Mouse (Mus musculus) midbrain, embryonic 13.5 days (tissue): ENCODE results near the gene Nkpd1. TPM values are rescaled to one million over a fixed set of nuclear protein-coding genes. Genes with fewer than 3 reads are reported as not detected.

Experiments used
- ATAC-seq: fragments of 200-750 bp; cut with Nextera tagmentation; 2 replicates; pipeline ENCODE4 v1.8.0; 2017; ENCODE audit warnings: mild to moderate bottlenecking, moderate TSS enrichment, moderate library complexity
- H3K27ac ChIP-seq: fragments of 300-500 bp; sonication (generic); 2 replicates; pipeline ENCODE4 v1.5.1; 2015; ENCODE audit warnings: inconsistent platforms, mild to moderate bottlenecking, moderate library complexity
- H3K27me3 ChIP-seq: fragments of 300-500 bp; sonication (generic); 2 replicates; pipeline ENCODE4 v1.6.1; 2015; ENCODE audit warnings: mild to moderate bottlenecking, inconsistent platforms
- H3K36me3 ChIP-seq: fragments of 300-500 bp; sonication (generic); 2 replicates; pipeline ENCODE4 v1.6.1; 2015; ENCODE audit warnings: mild to moderate bottlenecking, inconsistent platforms
- H3K4me1 ChIP-seq: fragments of 300-500 bp; sonication (generic); replicated peaks from 2 replicates; pipeline ENCODE4 v1.6.1; 2015; ENCODE audit warnings: inconsistent platforms
- H3K4me2 ChIP-seq: fragments of 300-500 bp; sonication (generic); replicated peaks from 2 replicates; pipeline ENCODE4 v1.6.1; 2015; ENCODE audit warnings: moderate library complexity, mild to moderate bottlenecking, inconsistent platforms
- H3K4me3 ChIP-seq: fragments of 300-500 bp; sonication (generic); replicated peaks from 2 replicates; pipeline ENCODE4 v1.5.1; 2015; ENCODE audit warnings: mild to moderate bottlenecking, inconsistent platforms
- H3K9ac ChIP-seq: fragments of 300-500 bp; sonication (generic); replicated peaks from 2 replicates; pipeline ENCODE4 v1.6.1; 2015; ENCODE audit warnings: mild to moderate bottlenecking, inconsistent platforms
- H3K9me3 ChIP-seq: fragments of 300-500 bp; sonication (generic); 2 replicates; pipeline ENCODE4 v1.6.1; 2016; ENCODE audit warnings: mild to moderate bottlenecking, inconsistent platforms
- WGBS: fragments of 180-500 bp; shearing (Covaris S2); methylation state at CpG from one replicate; pipeline ENCODE4 v1.1.7; 2015; 5-methylcytosine and 5-hydroxymethylcytosine counted together
- polyA plus RNA-seq: library from polyadenylated mRNA; unstranded; fragments of >200 nt; fragmentation: Nextera tagmentation; extraction: Ambion mirVana; gene quantifications from 2 replicates; pipeline ENCODE4 v1.2.1, GENCODE M21; 2015

Nkpd1 gene
- polyA plus RNA-seq, 1 experiment from 2014 or later = 0.11 TPM

GRCm38 (mm10) chr7:19569647-19570046 lies 52.0 kb downstream of the Nkpd1 start:
- Histone ChIP-seq H3K9ac (no peak overlapping the region), H3K27me3 (peaks cover 2% of the 10 kb centered on the region; the same call in 1 of the 2 replicates), H3K36me3 (peaks cover 40% of the 10 kb centered on the region), H3K4me2 (no peak overlapping the region), H3K4me1 (peaks cover 22% of the 10 kb centered on the region), H3K9me3 (no peaks in the 10 kb centered on the region), H3K27ac (no peak overlapping the region), H3K4me3 (no peak overlapping the region)
- ATAC-seq = no peak
- 88% methylated on average over 3 of the region's 3 CpGs for WGBS

DNA sequence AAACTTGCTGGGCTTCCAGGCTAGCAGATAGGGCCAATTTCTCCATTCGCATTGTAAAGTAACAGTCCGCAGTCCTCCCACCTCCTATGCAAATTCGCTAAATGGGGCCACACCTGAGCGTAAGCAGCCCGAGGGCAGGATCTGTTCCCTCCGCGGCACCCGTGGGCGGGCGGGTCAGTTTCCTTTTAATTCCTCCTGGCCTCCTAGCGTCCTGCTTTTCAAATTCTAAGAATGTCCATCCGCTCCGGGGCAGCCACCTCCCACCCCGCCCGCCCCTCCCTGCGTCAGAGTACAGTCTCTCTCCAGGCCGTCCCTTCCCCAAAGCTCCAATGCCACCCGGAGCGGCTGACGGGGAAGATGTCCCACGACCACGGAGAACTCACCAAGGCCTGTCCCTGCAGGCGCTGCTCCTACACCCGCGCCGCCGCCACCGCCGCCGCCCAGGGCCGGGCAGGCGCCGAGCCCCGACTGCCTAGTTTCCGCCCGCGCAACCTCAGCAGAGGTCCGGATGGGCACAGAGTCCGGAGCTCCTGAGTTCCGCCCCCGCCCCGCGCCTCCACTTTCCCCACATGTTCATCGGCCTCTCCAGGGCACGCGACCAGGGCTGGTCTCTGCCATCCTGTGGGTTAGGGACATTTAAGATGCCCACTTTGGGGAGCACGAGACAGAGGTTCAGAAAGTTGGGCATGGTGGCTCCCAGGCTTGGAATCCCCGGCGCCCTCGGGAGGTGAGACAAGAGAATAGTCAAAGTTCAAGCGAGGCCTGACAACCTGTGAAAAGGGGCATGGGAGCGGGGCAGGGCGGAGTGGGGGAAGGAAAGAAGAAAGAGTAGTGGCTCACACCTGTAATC lies 55.5 kb downstream of the Nkpd1 start:
- Histone ChIP-seq H3K27me3 (peaks cover 37% of the 10 kb centered on the region), H3K9me3 (no peaks in the 10 kb centered on the region), H3K36me3 (peaks cover 21% of the 10 kb centered on the region), H3K4me1 (peaks cover 32% of the 10 kb centered on the region), H3K4me3 (peak overlapping the region; percentile 77), H3K9ac (peak overlapping the region; percentile 84), H3K4me2 (peak overlapping the region; percentile 83), H3K27ac (peak overlapping the region; percentile 74)
- WGBS = under 1% methylated on average over 53 of the region's 53 CpGs
- peak; percentile 88 for ATAC-seq

- 29% methylated on average over 16 of the region's 16 CpGs for WGBS
- peak; percentile 7; the same call in 1 of the 2 replicates for ATAC-seq
- no peaks in the 10 kb centered on the region for H3K9me3 ChIP-seq
- peak overlapping the region; percentile 77 for H3K4me3 ChIP-seq
- peaks cover 32% of the 10 kb centered on the region for H3K4me1 ChIP-seq
- peak overlapping the region; percentile 84 for H3K9ac ChIP-seq
- peak overlapping the region; percentile 83 for H3K4me2 ChIP-seq
- H3K36me3 ChIP-seq = peaks cover 15% of the 10 kb centered on the region
- H3K27ac ChIP-seq = peak overlapping the region; percentile 74; the same call in 1 of the 2 replicates
- peaks cover 43% of the 10 kb centered on the region for H3K27me3 ChIP-seq
Measured at GRCm38 (mm10) chr7:19573776-19574140, 56.1 kb downstream of the Nkpd1 start.

Other genes with a start within 250 kb of the Nkpd1 start
- gene Vasp, start 246.0 kb upstream of the Nkpd1 start, polyA plus RNA-seq = 28.6 and 38.0 TPM in 2 replicates
- gene Ppm1n, start 237.8 kb upstream of the Nkpd1 start, polyA plus RNA-seq = 0.34 and 0.88 TPM in 2 replicates
- gene Rtn2, start 235.2 kb upstream of the Nkpd1 start, polyA plus RNA-seq = 97.4 and 102 TPM in 2 replicates
- gene Fosb, start 207.8 kb upstream of the Nkpd1 start, polyA plus RNA-seq = not detected in 2 replicates
- gene Ercc1, start 173.1 kb upstream of the Nkpd1 start, polyA plus RNA-seq = 84.1 and 91.9 TPM in 2 replicates
- 19.6 and 20.4 TPM in 2 replicates for gene Cd3eap, start 158.4 kb upstream of the Nkpd1 start, polyA plus RNA-seq
- gene Ppp1r13l, start 158.1 kb upstream of the Nkpd1 start, polyA plus RNA-seq = 1.2 and 2.3 TPM in 2 replicates
- 27.6 and 28.9 TPM in 2 replicates for gene Ercc2, start 135.8 kb upstream of the Nkpd1 start, polyA plus RNA-seq
- 1.1 and 1.2 TPM in 2 replicates for gene Klc3, start 113.7 kb upstream of the Nkpd1 start, polyA plus RNA-seq
- gene Ckm, start 113.1 kb upstream of the Nkpd1 start, polyA plus RNA-seq = 0.07 TPM in 1 of 2 replicates, not detected in the other
- gene Mark4, start 59.0 kb upstream of the Nkpd1 start, polyA plus RNA-seq = 13.9 and 16.3 TPM in 2 replicates
- 0.24 and 0.32 TPM in 2 replicates for gene Exoc3l2, start 54.5 kb upstream of the Nkpd1 start, polyA plus RNA-seq
- gene Bloc1s3, start 9.5 kb upstream of the Nkpd1 start, polyA plus RNA-seq = 2.9 and 4.5 TPM in 2 replicates
- 36.6 and 43.3 TPM in 2 replicates for gene Trappc6a, start 9.4 kb upstream of the Nkpd1 start, polyA plus RNA-seq
- gene Ppp1r37, start 45.2 kb downstream of the Nkpd1 start, polyA plus RNA-seq = 25.7 and 37.0 TPM in 2 replicates
- 0.26 and 0.31 TPM in 2 replicates for gene Zfp296, start 59.4 kb downstream of the Nkpd1 start, polyA plus RNA-seq
- 134 and 138 TPM in 2 replicates for gene Gemin7, start 59.8 kb downstream of the Nkpd1 start, polyA plus RNA-seq
- gene Clasrp, start 86.6 kb downstream of the Nkpd1 start, polyA plus RNA-seq = 54.0 and 65.0 TPM in 2 replicates
- gene Relb, start 111.6 kb downstream of the Nkpd1 start, polyA plus RNA-seq = 3.8 and 4.1 TPM in 2 replicates
- 86.6 and 97.5 TPM in 2 replicates for gene Clptm1, start 147.2 kb downstream of the Nkpd1 start, polyA plus RNA-seq
- gene Apoc2, start 160.1 kb downstream of the Nkpd1 start, polyA plus RNA-seq = 0.23 TPM in 1 of 2 replicates, not detected in the other
- not detected in 2 replicates for gene Gm44805, start 163.6 kb downstream of the Nkpd1 start, polyA plus RNA-seq
- gene Apoc4, start 163.6 kb downstream of the Nkpd1 start, polyA plus RNA-seq = not detected in 2 replicates
- gene Apoc1, start 174.8 kb downstream of the Nkpd1 start, polyA plus RNA-seq = 0.94 and 1.0 TPM in 2 replicates
- 173 and 194 TPM in 2 replicates for gene Apoe, start 181.3 kb downstream of the Nkpd1 start, polyA plus RNA-seq
- 105 and 125 TPM in 2 replicates for gene Tomm40, start 197.6 kb downstream of the Nkpd1 start, polyA plus RNA-seq
- gene Nectin2, start 232.6 kb downstream of the Nkpd1 start, polyA plus RNA-seq = 40.6 and 48.0 TPM in 2 replicates